Mouse (Mus musculus) hindbrain, embryonic 15.5 days (tissue): ENCODE results near the gene Inf2. TPM values are rescaled to one million over a fixed set of nuclear protein-coding genes. Genes with fewer than 3 reads are reported as not detected.

Source experiments
- microRNA-seq: library from miRNA; unstranded; fragments of <30 nt; microRNA quantifications from one replicate; pipeline ENCODE4, GENCODE M21; 2016
- polyA plus RNA-seq: library from polyadenylated mRNA; unstranded; fragments of >200 nt; fragmentation: Nextera tagmentation; extraction: Ambion mirVana; gene quantifications from 2 replicates; pipeline ENCODE4 v1.2.1, GENCODE M21; 2015

The Inf2 gene
- polyA plus RNA-seq, 1 experiment from 2014 or later = 0.89 TPM

Small RNA genes lying within 50 kb of the gene (microRNA-seq; reads per million reads assigned to microRNA genes)
- not detected for gene Mir6939

Other genes starting within 250 kb of the Inf2 start
- gene A530016L24Rik, start 99.3 kb upstream of the Inf2 start, polyA plus RNA-seq = 0.09 and 0.18 TPM in 2 replicates
- 78.4 and 84.4 TPM in 2 replicates for gene Tmem179, start 72.0 kb upstream of the Inf2 start, polyA plus RNA-seq
- 5.8 and 6.3 TPM in 2 replicates for gene Adssl1, start 31.3 kb downstream of the Inf2 start, polyA plus RNA-seq
- gene Siva1, start 55.9 kb downstream of the Inf2 start, polyA plus RNA-seq = 55.6 and 61.2 TPM in 2 replicates
- 150 and 159 TPM in 2 replicates for gene Akt1, start 86.1 kb downstream of the Inf2 start, polyA plus RNA-seq
- gene Zbtb42, start 90.0 kb downstream of the Inf2 start, polyA plus RNA-seq = 2.3 and 4.2 TPM in 2 replicates
- gene Cep170b, start 131.7 kb downstream of the Inf2 start, polyA plus RNA-seq = 45.7 and 48.8 TPM in 2 replicates
- 6.3 and 9.2 TPM in 2 replicates for gene Pld4, start 171.9 kb downstream of the Inf2 start, polyA plus RNA-seq
- gene Ahnak2, start 213.9 kb downstream of the Inf2 start, polyA plus RNA-seq = 1.8 and 3.3 TPM in 2 replicates
- gene Clba1, start 220.2 kb downstream of the Inf2 start, polyA plus RNA-seq = 21.6 and 22.7 TPM in 2 replicates
- gene Cdca4, start 240.6 kb downstream of the Inf2 start, polyA plus RNA-seq = 37.3 and 44.6 TPM in 2 replicates